7 mouse cellular contexts compared by ENCODE assay signal in the genomic region with DNA sequence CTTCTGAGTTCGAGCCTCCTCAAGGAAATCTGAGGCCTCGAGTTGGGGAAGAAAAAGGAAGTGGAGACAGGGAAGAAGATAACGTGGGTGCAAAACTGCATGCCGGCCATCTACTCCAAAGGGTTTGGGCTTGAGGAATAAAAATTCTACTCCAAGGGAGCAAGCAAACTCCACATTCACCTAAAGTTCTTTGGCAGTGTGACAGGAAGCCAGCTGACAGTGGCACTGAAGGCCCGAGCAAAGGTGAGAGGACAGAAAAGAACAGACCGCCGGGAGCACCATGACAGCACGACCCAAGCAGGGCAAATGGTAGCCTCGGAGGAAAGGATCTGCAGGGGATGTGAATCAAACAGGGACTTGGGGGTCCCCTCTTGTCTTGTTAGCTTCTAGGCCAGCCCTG. TPM values are rescaled to one million over a fixed set of nuclear protein-coding genes. Genes with fewer than 3 reads are reported as not detected.
A peak's percentile ranks its signal among the peaks of the same experiment; 100 is the strongest.
DNase-seq lines count a peak whose midpoint lies in the region; ATAC-seq and TF ChIP-seq lines count a peak whose summit lies in the region.

No protein-coding gene starts in this region.

- peaks cover 22% of the 10 kb centered on the region for H3K36me3 ChIP-seq in thymus, adult 2 months (ENCODE audit: control insufficient read depth, insufficient read depth, low read length)
- H3K36me3 ChIP-seq in forebrain, postnatal 0 days (ENCODE audit: insufficient read depth): peaks cover 70% of the 10 kb centered on the region
- peaks cover 21% of the 10 kb centered on the region for H3K36me3 ChIP-seq in myocyte (ENCODE audit: control insufficient read depth, insufficient read depth)

- H3K4me3 ChIP-seq in thymus, adult 2 months (ENCODE audit: control insufficient read depth, insufficient read depth, low read length): peak overlapping the region; percentile 76
- peak overlapping the region; percentile 83 for H3K4me3 ChIP-seq in forebrain, postnatal 0 days (ENCODE audit: low read depth, low read length)
- peak overlapping the region; percentile 86 for H3K4me3 ChIP-seq in myocyte

- peaks cover 16% of the 10 kb centered on the region for H3K79me2 ChIP-seq in myocyte (ENCODE audit: control insufficient read depth, insufficient read depth)

- DNase-seq in thymus, adult 2 months: no peak
- no peak for DNase-seq in thymus, adult 18-20 months
- DNase-seq in forebrain, postnatal 0 days: no peak
- peak; percentile 61 for DNase-seq in kidney, postnatal 10 days
- DNase-seq in layer of hippocampus, postnatal 25 days (ENCODE audit: extremely low spot score in 1 of 2, low spot score in 1 of 2): no peak

- peak overlapping the region; percentile 89 for H3K9ac ChIP-seq in forebrain, postnatal 0 days

- no peaks in the 10 kb centered on the region for H3K27me3 ChIP-seq in thymus, adult 2 months (ENCODE audit: control insufficient read depth, insufficient read depth, low read length)
- no peaks in the 10 kb centered on the region for H3K27me3 ChIP-seq in forebrain, postnatal 0 days (ENCODE audit: insufficient read depth, low read length)
- H3K27me3 ChIP-seq in myocyte (ENCODE audit: control insufficient read depth, insufficient read depth, insufficient read length): no peaks in the 10 kb centered on the region

- WGBS in thymus, adult 2 months: 2% methylated on average over 9 of the region's 9 CpGs
- 22% methylated on average over 9 of the region's 9 CpGs for WGBS in forebrain, postnatal 0 days

- peak overlapping the region; percentile 81 for H3K27ac ChIP-seq in thymus, adult 2 months (ENCODE audit: control insufficient read depth, insufficient read depth, low read length)
- H3K27ac ChIP-seq in forebrain, postnatal 0 days (ENCODE audit: low read depth, low read length): peak overlapping the region; percentile 96

- peak overlapping the region; percentile 22 for H3ac ChIP-seq in myocyte (ENCODE audit: control insufficient read depth, insufficient read length)

- TF ChIP-seq POLR2A in thymus, adult 2 months (IDR thresholded peaks at IDR 0.05; ENCODE audit: control insufficient read depth, extremely low read depth, insufficient read depth, low read length, poor library complexity): no peak
- TF ChIP-seq POLR2A in myocyte (IDR thresholded peaks at IDR 0.05; ENCODE audit: insufficient read length, low read depth): no peak

- no peaks in the 10 kb centered on the region for H3K9me3 ChIP-seq in forebrain, postnatal 0 days (ENCODE audit: low read length)

- no peak for TF ChIP-seq CTCF in thymus, adult 2 months (IDR thresholded peaks at IDR 0.05; ENCODE audit: borderline replicate concordance, control insufficient read depth, extremely low read depth, insufficient read depth, low read length, poor library complexity)
- TF ChIP-seq CTCF in forebrain, postnatal 0 days (IDR thresholded peaks at IDR 0.05; ENCODE audit: low read depth): no peak

- peak overlapping the region; percentile 95 for H3K4me2 ChIP-seq in forebrain, postnatal 0 days (ENCODE audit: low read depth)
- peak overlapping the region; percentile 90 for H3K4me2 ChIP-seq in myocyte (ENCODE audit: low read depth)

- peaks cover 7% of the 10 kb centered on the region for H3K4me1 ChIP-seq in thymus, adult 2 months (replicated peaks; ENCODE audit: control insufficient read depth, insufficient read depth, low read length)
- H3K4me1 ChIP-seq in forebrain, postnatal 0 days (ENCODE audit: insufficient read depth): peaks cover 10% of the 10 kb centered on the region

- no peak for ATAC-seq in forebrain, postnatal 0 days
- no peak for ATAC-seq in megakaryocyte progenitor cell, adult 5-6 weeks (replicated peaks; ENCODE audit: poor library complexity)

TF ChIP-seq in myocyte, 11 proteins besides CTCF, POLR2A, EP300 and RAD21:
- TF ChIP-seq E2F4 (IDR thresholded peaks at IDR 0.05; ENCODE audit: insufficient read depth): no peak
- no peak for TF ChIP-seq MYOG (IDR thresholded peaks at IDR 0.05; ENCODE audit: control insufficient read depth in 1 of 3, insufficient read depth in 1 of 3, insufficient read length in 2 of 3, low read depth in 2 of 3)
- TF ChIP-seq TCF12 (IDR thresholded peaks at IDR 0.05; ENCODE audit: insufficient read depth, poor library complexity, severe bottlenecking): no peak
- TF ChIP-seq CEBPB (IDR thresholded peaks at IDR 0.05; ENCODE audit: insufficient read depth, poor library complexity, severe bottlenecking): no peak
- TF ChIP-seq TCF3 (IDR thresholded peaks at IDR 0.05; ENCODE audit: insufficient read length, low read depth): no peak
- TF ChIP-seq POLR2AphosphoS2 (IDR thresholded peaks at IDR 0.05; ENCODE audit: insufficient read length, low read depth): no peak
- no peak for TF ChIP-seq USF1 (IDR thresholded peaks at IDR 0.05; ENCODE audit: low read depth)
- TF ChIP-seq MAX (IDR thresholded peaks at IDR 0.05; ENCODE audit: low read depth): no peak
- no peak for TF ChIP-seq MYOD1 (IDR thresholded peaks at IDR 0.05; ENCODE audit: control insufficient read depth in 1 of 3, insufficient read length in 2 of 3, low read depth in 2 of 3)
- TF ChIP-seq SRF (IDR thresholded peaks at IDR 0.05; ENCODE audit: control insufficient read depth, insufficient read length, low read depth): no peak
- no peak for TF ChIP-seq REST (IDR thresholded peaks at IDR 0.05; ENCODE audit: insufficient read depth, insufficient read length)

RNA-seq across cellular contexts. Expression of gene Rab1b, which starts 0.8 kb away (rescaled TPM):
- polyA plus RNA-seq in thymus, adult 2 months (2012; rRNA removed): 296 and 317 TPM in 2 replicates
- 219 and 231 TPM in 2 replicates for total RNA-seq in forebrain, postnatal 0 days (2014; rRNA removed)
- 249 and 288 TPM in 2 replicates for polyA plus RNA-seq in forebrain, postnatal 0 days (2015; fragmentation: Nextera tagmentation; extraction: Ambion mirVana)
- polyA plus RNA-seq in myocyte (2012; fragmentation: generic; extraction: Trizol): 203 TPM
- 50.8 and 56.7 TPM in 2 replicates for total RNA-seq in megakaryocyte progenitor cell, adult 5-6 weeks (2015)
- total RNA-seq in megakaryocyte progenitor cell, adult 5-6 weeks (2017): 78.1 and 106 TPM in 2 replicates
- total RNA-seq in layer of hippocampus, postnatal 25 days (2021): 100 to 1,000 TPM; 173 TPM

RNA-seq across cellular contexts. Expression of gene Cnih2, which starts 7.8 kb away (rescaled TPM):
- 3.7 and 4.9 TPM in 2 replicates for polyA plus RNA-seq in thymus, adult 2 months (2012; rRNA removed)
- 567 and 663 TPM in 2 replicates for total RNA-seq in forebrain, postnatal 0 days (2014; rRNA removed)
- 563 and 604 TPM in 2 replicates for polyA plus RNA-seq in forebrain, postnatal 0 days (2015; fragmentation: Nextera tagmentation; extraction: Ambion mirVana)
- polyA plus RNA-seq in myocyte (2012; fragmentation: generic; extraction: Trizol): 1.6 TPM
- 0.17 and 0.66 TPM in 2 replicates for total RNA-seq in megakaryocyte progenitor cell, adult 5-6 weeks (2015)
- total RNA-seq in megakaryocyte progenitor cell, adult 5-6 weeks (2017): not detected in 2 replicates
- 100 to 1,000 TPM; 754 to 774 TPM for total RNA-seq in layer of hippocampus, postnatal 25 days (2021)

RNA-seq across cellular contexts. Expression of gene Klc2, which starts 12.3 kb away (rescaled TPM):
- 48.0 and 54.9 TPM in 2 replicates for polyA plus RNA-seq in thymus, adult 2 months (2012; rRNA removed)
- 138 and 146 TPM in 2 replicates for total RNA-seq in forebrain, postnatal 0 days (2014; rRNA removed)
- 54.5 and 58.6 TPM in 2 replicates for polyA plus RNA-seq in forebrain, postnatal 0 days (2015; fragmentation: Nextera tagmentation; extraction: Ambion mirVana)
- polyA plus RNA-seq in myocyte (2012; fragmentation: generic; extraction: Trizol): 56.7 TPM
- total RNA-seq in megakaryocyte progenitor cell, adult 5-6 weeks (2015): 1.2 and 1.6 TPM in 2 replicates
- total RNA-seq in megakaryocyte progenitor cell, adult 5-6 weeks (2017): 2.7 and 3.8 TPM in 2 replicates
- total RNA-seq in layer of hippocampus, postnatal 25 days (2021): 100 to 1,000 TPM; 214 to 222 TPM

RNA-seq across cellular contexts. Expression of gene Yif1a, which starts 17.7 kb away (rescaled TPM):
- polyA plus RNA-seq in thymus, adult 2 months (2012; rRNA removed): 121 and 137 TPM in 2 replicates
- 44.6 and 54.9 TPM in 2 replicates for total RNA-seq in forebrain, postnatal 0 days (2014; rRNA removed)
- 50.5 and 59.9 TPM in 2 replicates for polyA plus RNA-seq in forebrain, postnatal 0 days (2015; fragmentation: Nextera tagmentation; extraction: Ambion mirVana)
- 115 TPM for polyA plus RNA-seq in myocyte (2012; fragmentation: generic; extraction: Trizol)
- 44.2 and 45.3 TPM in 2 replicates for total RNA-seq in megakaryocyte progenitor cell, adult 5-6 weeks (2015)
- 9.1 and 12.3 TPM in 2 replicates for total RNA-seq in megakaryocyte progenitor cell, adult 5-6 weeks (2017)
- total RNA-seq in layer of hippocampus, postnatal 25 days (2021): 10 to 100 TPM; 24.5 to 24.7 TPM

RNA-seq across cellular contexts. Expression of gene Tmem151a, which starts 20.7 kb away (rescaled TPM):
- 1.7 and 3.5 TPM in 2 replicates for polyA plus RNA-seq in thymus, adult 2 months (2012; rRNA removed)
- 22.6 and 37.0 TPM in 2 replicates for total RNA-seq in forebrain, postnatal 0 days (2014; rRNA removed)
- polyA plus RNA-seq in forebrain, postnatal 0 days (2015; fragmentation: Nextera tagmentation; extraction: Ambion mirVana): 40.6 and 46.2 TPM in 2 replicates
- polyA plus RNA-seq in myocyte (2012; fragmentation: generic; extraction: Trizol): 10.1 TPM
- total RNA-seq in megakaryocyte progenitor cell, adult 5-6 weeks (2015): 0.02 TPM in 1 of 2 replicates, not detected in the other
- total RNA-seq in megakaryocyte progenitor cell, adult 5-6 weeks (2017): not detected in 2 replicates
- total RNA-seq in layer of hippocampus, postnatal 25 days (2021): 100 to 1,000 TPM; 131 to 138 TPM

Comparison
In these comparisons a context has a peak if more than half of its experiments do, and no peak if none do; other contexts are left out.
1. RNA of gene Cnih2, which starts 7.8 kb away (total RNA-seq): 754 to 774 TPM in layer of hippocampus, postnatal 25 days and 567 to 663 TPM in forebrain, postnatal 0 days; 0.17 to 0.66 TPM in megakaryocyte progenitor cell, adult 5-6 weeks; every median in the first group is over 100 times any median in the second.
2. RNA of gene Klc2, which starts 12.3 kb away (total RNA-seq): 214 to 222 TPM in layer of hippocampus, postnatal 25 days and 138 to 146 TPM in forebrain, postnatal 0 days; 1.2 to 3.8 TPM in megakaryocyte progenitor cell, adult 5-6 weeks; every median in the first group is over 10 times any median in the second.
3. Peak in every context shown above with its lines, with median percentiles within 50 percentile points of each other: H3K4me3 ChIP-seq.